Mouse (Mus musculus) midbrain, embryonic 12.5 days (tissue): ENCODE measurements at regions not wholly inside any gene's neighbourhood (a gene's known extent, or its start where the extent isn't known, plus 50 kb on each side); places are given as distances from the start of the nearest gene placed in this dataset.
A peak's percentile ranks its signal among the peaks of the same experiment; 100 is the strongest.

ENCODE experiments used
- ATAC-seq: fragments of 200-750 bp; cut with Nextera tagmentation; 2 replicates; pipeline ENCODE4 v1.8.0; 2017; ENCODE audit warnings: low read depth, moderate TSS enrichment, moderate library complexity; ENCODE audit not compliant: low FRiP score
- H3K27ac ChIP-seq: fragments of 300-500 bp; sonication (generic); replicated peaks from 2 replicates; pipeline ENCODE4 v1.5.1; 2016; ENCODE audit warnings: mild to moderate bottlenecking
- H3K27me3 ChIP-seq: fragments of 300-500 bp; sonication (generic); 2 replicates; pipeline ENCODE4 v1.6.1; 2016; ENCODE audit warnings: mild to moderate bottlenecking
- H3K36me3 ChIP-seq: fragments of 300-500 bp; sonication (generic); 2 replicates; pipeline ENCODE4 v1.6.1; 2016
- H3K4me1 ChIP-seq: fragments of 300-500 bp; sonication (generic); 2 replicates; pipeline ENCODE4 v1.6.1; 2016
- H3K4me2 ChIP-seq: fragments of 300-500 bp; sonication (generic); replicated peaks from 2 replicates; pipeline ENCODE4 v1.6.1; 2016; ENCODE audit warnings: mild to moderate bottlenecking, moderate library complexity
- H3K4me3 ChIP-seq: fragments of 300-500 bp; sonication (generic); 2 replicates; pipeline ENCODE4 v1.5.1; 2016; ENCODE audit warnings: mild to moderate bottlenecking
- H3K9ac ChIP-seq: fragments of 300-500 bp; sonication (generic); replicated peaks from 2 replicates; pipeline ENCODE4 v1.6.1; 2016; ENCODE audit warnings: mild to moderate bottlenecking, moderate library complexity
- H3K9me3 ChIP-seq: fragments of 300-500 bp; sonication (generic); 2 replicates; pipeline ENCODE4 v1.6.1; 2016; ENCODE audit warnings: mild to moderate bottlenecking
- WGBS: fragments of 180-500 bp; shearing (Covaris S2); methylation state at CpG from one replicate; pipeline ENCODE4 v1.1.7; 2016; 5-methylcytosine and 5-hydroxymethylcytosine counted together

DNA sequence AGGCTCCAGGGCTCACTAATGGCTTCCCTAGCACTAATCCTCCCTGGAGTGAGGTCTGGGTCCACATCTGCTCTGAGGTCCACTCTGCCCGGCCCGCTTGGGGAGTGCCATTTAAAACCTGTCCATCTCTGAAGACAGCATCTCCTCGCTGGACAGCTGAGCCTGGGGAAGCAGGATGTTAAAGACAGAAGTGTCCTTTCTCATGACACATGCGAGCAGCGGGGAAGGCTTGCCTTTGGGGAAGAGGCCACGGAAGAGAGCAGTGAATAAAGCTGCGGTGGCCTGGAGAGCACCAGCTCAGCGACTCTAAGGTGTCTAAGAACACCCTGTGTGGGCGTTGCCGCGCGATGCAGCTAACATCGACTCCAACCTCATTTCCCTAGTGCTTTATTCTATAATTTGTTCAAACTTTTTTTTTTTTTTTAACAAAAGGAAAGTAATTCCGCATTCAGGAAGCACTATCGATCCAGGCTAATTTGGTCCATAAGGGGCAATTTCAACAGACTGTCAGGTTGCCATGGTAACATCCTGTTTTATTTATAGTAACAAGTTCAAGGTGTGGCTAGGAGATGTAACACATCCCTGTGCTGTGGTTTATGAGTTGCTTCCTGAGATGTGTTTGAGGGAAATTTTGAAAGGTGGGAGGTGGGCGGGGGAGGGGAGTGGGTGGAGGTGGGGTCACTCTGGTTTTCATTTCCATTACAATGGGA lies 120.0 kb downstream of the Cartpt start:
- Histone ChIP-seq H3K4me2 (peak overlapping the region; percentile 33), H3K27ac (peak overlapping the region; percentile 49), H3K9ac (no peak overlapping the region), H3K4me1 (peaks cover 20% of the 10 kb centered on the region), H3K9me3 (no peaks in the 10 kb centered on the region), H3K27me3 (no peaks in the 10 kb centered on the region), H3K36me3 (no peaks in the 10 kb centered on the region), H3K4me3 (no peak overlapping the region)
- ATAC-seq: peak; percentile 65; the same call in 1 of the 2 replicates
- WGBS: 13% methylated on average over 16 of the region's 16 CpGs

- 84% methylated on average over 2 of the region's 2 CpGs for WGBS
- H3K9ac ChIP-seq: no peak overlapping the region
- H3K4me1 ChIP-seq: peaks cover 20% of the 10 kb centered on the region
- H3K36me3 ChIP-seq: no peaks in the 10 kb centered on the region
- H3K27me3 ChIP-seq: no peaks in the 10 kb centered on the region
- no peaks in the 10 kb centered on the region for H3K9me3 ChIP-seq
- no peak for ATAC-seq
- no peak overlapping the region for H3K4me3 ChIP-seq
- H3K27ac ChIP-seq: no peak overlapping the region
- no peak overlapping the region for H3K4me2 ChIP-seq
Observed at GRCm38 (mm10) chr13:99778747-99779146, 122.1 kb downstream of the Cartpt start.

- no peak overlapping the region for H3K4me2 ChIP-seq
- no peak overlapping the region for H3K27ac ChIP-seq
- H3K27me3 ChIP-seq: no peaks in the 10 kb centered on the region
- H3K36me3 ChIP-seq: no peaks in the 10 kb centered on the region
- 94% methylated on average over 9 of the region's 9 CpGs for WGBS
- no peak overlapping the region for H3K9ac ChIP-seq
- no peak for ATAC-seq
- no peaks in the 10 kb centered on the region for H3K9me3 ChIP-seq
- no peak overlapping the region for H3K4me3 ChIP-seq
- H3K4me1 ChIP-seq: peaks cover 16% of the 10 kb centered on the region
Observed at GRCm38 (mm10) chr13:99777736-99778135, 123.2 kb downstream of the Cartpt start.

DNA sequence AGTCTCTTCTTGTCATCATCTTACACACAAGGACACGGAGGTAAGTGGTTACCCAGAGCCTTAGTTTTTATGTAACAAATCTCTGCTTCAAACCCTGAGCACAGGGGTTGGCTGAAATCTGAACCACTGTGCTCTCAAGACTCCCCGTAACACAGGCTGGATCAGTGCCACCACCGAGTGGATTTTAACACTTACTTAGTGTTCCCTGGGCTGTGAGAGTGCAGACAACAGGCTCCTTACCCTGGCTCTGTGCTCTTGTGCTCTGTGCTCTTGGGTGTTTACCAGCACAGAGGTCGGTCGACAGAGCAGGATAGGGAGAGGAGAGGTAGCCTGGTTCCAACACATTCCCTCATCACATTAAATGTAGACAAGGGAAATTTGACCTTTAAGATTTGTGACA lies 134.9 kb downstream of the Cartpt start:
- WGBS: 59% methylated on average over 5 of the region's 5 CpGs
- H3K4me3 ChIP-seq: no peak overlapping the region
- no peak overlapping the region for H3K9ac ChIP-seq
- no peaks in the 10 kb centered on the region for H3K36me3 ChIP-seq
- H3K9me3 ChIP-seq: no peaks in the 10 kb centered on the region
- H3K27me3 ChIP-seq: no peaks in the 10 kb centered on the region
- no peak for ATAC-seq
- H3K27ac ChIP-seq: no peak overlapping the region
- no peak overlapping the region for H3K4me2 ChIP-seq
- peaks cover 18% of the 10 kb centered on the region; the same call in 1 of the 2 replicates for H3K4me1 ChIP-seq

DNA sequence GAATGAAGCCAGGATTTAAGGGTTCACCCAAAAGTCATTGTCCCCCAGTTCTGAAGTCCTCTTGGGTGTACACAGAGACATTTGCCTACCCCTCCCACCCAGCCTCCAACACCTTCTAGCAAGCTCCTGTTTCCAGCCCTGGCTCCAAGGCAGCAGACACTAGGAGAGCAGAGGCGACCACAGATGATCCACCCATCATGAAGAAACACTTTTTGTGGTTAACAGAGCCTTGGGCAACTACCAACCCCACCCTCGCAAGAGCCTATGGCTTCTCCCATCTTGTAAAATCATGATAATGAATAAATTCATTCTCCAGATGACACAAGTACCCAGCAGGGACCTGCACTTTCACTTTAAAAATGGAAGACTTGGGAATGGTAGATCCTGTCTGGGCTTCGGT lies 136.1 kb downstream of the Cartpt start:
- ATAC-seq: no peak
- H3K4me1 ChIP-seq: peaks cover 18% of the 10 kb centered on the region; the same call in 1 of the 2 replicates
- no peak overlapping the region for H3K9ac ChIP-seq
- H3K9me3 ChIP-seq: no peaks in the 10 kb centered on the region
- H3K4me3 ChIP-seq: no peak overlapping the region
- H3K36me3 ChIP-seq: no peaks in the 10 kb centered on the region
- no peak overlapping the region for H3K4me2 ChIP-seq
- no peak overlapping the region for H3K27ac ChIP-seq
- WGBS: 92% methylated on average over 3 of the region's 3 CpGs
- no peaks in the 10 kb centered on the region for H3K27me3 ChIP-seq

- H3K4me2 ChIP-seq: no peak overlapping the region
- peak overlapping the region; percentile 58 for H3K27ac ChIP-seq
- peaks cover 18% of the 10 kb centered on the region; the same call in 1 of the 2 replicates for H3K4me1 ChIP-seq
- H3K4me3 ChIP-seq: no peak overlapping the region
- ATAC-seq: peak; percentile 75
- 50% methylated on average over 6 of the region's 6 CpGs for WGBS
- H3K9me3 ChIP-seq: no peaks in the 10 kb centered on the region
- no peaks in the 10 kb centered on the region for H3K36me3 ChIP-seq
- H3K27me3 ChIP-seq: no peaks in the 10 kb centered on the region
- H3K9ac ChIP-seq: no peak overlapping the region
Observed at GRCm38 (mm10) chr13:99764097-99764714, 136.7 kb downstream of the Cartpt start.

- Histone ChIP-seq H3K9me3 (no peaks in the 10 kb centered on the region), H3K4me1 (peaks cover 18% of the 10 kb centered on the region; the same call in 1 of the 2 replicates), H3K36me3 (no peaks in the 10 kb centered on the region), H3K27ac (no peak overlapping the region), H3K4me2 (no peak overlapping the region), H3K4me3 (no peak overlapping the region), H3K9ac (no peak overlapping the region), H3K27me3 (no peaks in the 10 kb centered on the region)
- ATAC-seq: no peak
- WGBS: 59% methylated on average over 9 of the region's 9 CpGs
Observed at GRCm38 (mm10) chr13:99761843-99762242, 139.0 kb downstream of the Cartpt start.

- no peak overlapping the region for H3K9ac ChIP-seq
- H3K36me3 ChIP-seq: no peaks in the 10 kb centered on the region
- no peak overlapping the region for H3K27ac ChIP-seq
- no peak for ATAC-seq
- H3K4me2 ChIP-seq: no peak overlapping the region
- WGBS: 41% methylated on average over 4 of the region's 4 CpGs
- no peaks in the 10 kb centered on the region for H3K9me3 ChIP-seq
- H3K4me1 ChIP-seq: peaks cover 18% of the 10 kb centered on the region; the same call in 1 of the 2 replicates
- no peaks in the 10 kb centered on the region for H3K27me3 ChIP-seq
- H3K4me3 ChIP-seq: no peak overlapping the region
Observed at GRCm38 (mm10) chr13:99761423-99761822, 139.5 kb downstream of the Cartpt start.

- Histone ChIP-seq H3K9ac (no peak overlapping the region), H3K27me3 (no peaks in the 10 kb centered on the region), H3K4me2 (no peak overlapping the region), H3K9me3 (no peaks in the 10 kb centered on the region), H3K4me3 (no peak overlapping the region), H3K36me3 (no peaks in the 10 kb centered on the region), H3K4me1 (peaks cover 14% of the 10 kb centered on the region; the same call in 1 of the 2 replicates), H3K27ac (no peak overlapping the region)
- WGBS: 84% methylated on average over 4 of the region's 4 CpGs
- no peak for ATAC-seq
Observed at GRCm38 (mm10) chr13:99760646-99761045, 140.2 kb downstream of the Cartpt start.

DNA sequence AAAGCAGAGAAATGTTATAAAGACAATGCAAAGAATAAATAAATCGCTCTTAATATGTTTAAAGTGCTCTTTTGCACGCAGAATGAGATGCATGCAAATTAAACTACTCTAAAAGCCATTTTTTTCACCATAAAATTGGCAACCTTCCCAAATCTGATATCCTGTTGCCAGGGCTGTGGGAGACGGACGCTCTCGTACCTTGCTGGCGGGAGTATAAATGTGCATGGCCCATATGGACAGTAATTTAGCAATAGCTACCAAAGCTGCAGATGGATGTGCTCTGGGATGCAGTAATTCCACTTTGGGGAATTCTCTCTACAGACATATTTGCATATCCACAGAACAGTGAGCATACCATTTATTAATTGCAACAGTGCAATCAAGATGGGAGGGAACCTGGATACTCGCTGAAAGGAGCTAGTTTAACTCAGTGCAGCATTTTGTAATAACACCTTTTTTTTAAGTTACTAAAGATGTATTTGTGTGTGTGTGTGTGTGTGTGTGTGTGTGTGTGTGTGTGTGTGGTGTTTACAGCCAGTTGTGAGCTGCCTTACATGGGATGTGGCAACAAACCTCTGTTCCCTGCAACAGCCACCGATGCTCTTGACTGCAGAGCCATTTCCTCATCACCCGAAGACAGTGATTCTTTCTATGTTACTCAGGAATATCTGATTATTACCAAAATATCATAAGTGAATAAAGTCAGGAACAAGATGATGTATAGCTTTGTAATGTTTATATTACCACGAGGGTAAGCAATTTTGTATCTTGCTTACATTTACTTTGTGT lies 141.4 kb downstream of the Cartpt start:
- Histone ChIP-seq H3K4me2 (no peak overlapping the region), H3K9me3 (no peaks in the 10 kb centered on the region), H3K36me3 (no peaks in the 10 kb centered on the region), H3K4me1 (peaks cover 8% of the 10 kb centered on the region; the same call in 1 of the 2 replicates), H3K27me3 (no peaks in the 10 kb centered on the region), H3K27ac (no peak overlapping the region), H3K4me3 (no peak overlapping the region), H3K9ac (no peak overlapping the region)
- WGBS: 77% methylated on average over 10 of the region's 10 CpGs
- ATAC-seq: 0 out of 2 replicates have a peak, but pooled peaks have one; percentile 16

- Histone ChIP-seq H3K27ac (no peak overlapping the region), H3K4me3 (no peak overlapping the region), H3K4me2 (no peak overlapping the region), H3K9ac (no peak overlapping the region), H3K4me1 (peaks cover 3% of the 10 kb centered on the region; the same call in 1 of the 2 replicates), H3K27me3 (no peaks in the 10 kb centered on the region), H3K9me3 (no peaks in the 10 kb centered on the region), H3K36me3 (no peaks in the 10 kb centered on the region)
- no peak for ATAC-seq
- 91% methylated on average over 5 of the region's 5 CpGs for WGBS
Observed at GRCm38 (mm10) chr13:99754701-99755100, 146.2 kb downstream of the Cartpt start.

- 68% methylated on average over 5 of the region's 5 CpGs for WGBS
- no peak overlapping the region for H3K27ac ChIP-seq
- no peak overlapping the region for H3K9ac ChIP-seq
- H3K4me3 ChIP-seq: no peak overlapping the region
- no peaks in the 10 kb centered on the region for H3K36me3 ChIP-seq
- H3K27me3 ChIP-seq: no peaks in the 10 kb centered on the region
- H3K4me1 ChIP-seq: peaks cover 3% of the 10 kb centered on the region; the same call in 1 of the 2 replicates
- no peak for ATAC-seq
- H3K9me3 ChIP-seq: no peaks in the 10 kb centered on the region
- no peak overlapping the region for H3K4me2 ChIP-seq
Observed at GRCm38 (mm10) chr13:99754251-99754652, 146.6 kb downstream of the Cartpt start.
